Mouse (Mus musculus) embryo, embryonic 9.5 days (tissue): ENCODE results near the gene Slc16a12.

Experiments used
- DNase-seq: peaks from one replicate; pipeline ENCODE4 v3.0.0-alpha.2; 2017; ENCODE audit errors: extremely low spot score

The Slc16a12 gene

DNA sequence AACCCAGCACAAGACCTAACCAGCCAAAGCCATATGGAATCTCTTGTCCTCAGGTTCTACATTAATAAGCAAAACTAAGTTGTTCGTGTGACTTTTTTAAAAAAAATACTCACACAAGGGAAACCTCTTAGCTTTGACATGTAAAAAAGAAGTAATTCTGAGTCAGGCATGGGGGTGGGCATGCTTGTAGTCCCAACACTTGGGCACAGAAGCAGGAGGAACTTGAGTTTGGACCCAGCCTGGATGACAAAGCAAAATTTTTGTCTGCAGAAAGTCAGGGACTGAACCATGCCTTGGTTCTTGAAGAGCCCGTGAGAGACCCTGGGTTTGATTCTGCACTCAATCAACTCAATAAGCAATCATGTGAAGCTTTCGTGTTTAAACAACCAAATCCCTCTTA lies 17.6 kb downstream of the Slc16a12 start:
- DNase-seq, result no peak

DNA sequence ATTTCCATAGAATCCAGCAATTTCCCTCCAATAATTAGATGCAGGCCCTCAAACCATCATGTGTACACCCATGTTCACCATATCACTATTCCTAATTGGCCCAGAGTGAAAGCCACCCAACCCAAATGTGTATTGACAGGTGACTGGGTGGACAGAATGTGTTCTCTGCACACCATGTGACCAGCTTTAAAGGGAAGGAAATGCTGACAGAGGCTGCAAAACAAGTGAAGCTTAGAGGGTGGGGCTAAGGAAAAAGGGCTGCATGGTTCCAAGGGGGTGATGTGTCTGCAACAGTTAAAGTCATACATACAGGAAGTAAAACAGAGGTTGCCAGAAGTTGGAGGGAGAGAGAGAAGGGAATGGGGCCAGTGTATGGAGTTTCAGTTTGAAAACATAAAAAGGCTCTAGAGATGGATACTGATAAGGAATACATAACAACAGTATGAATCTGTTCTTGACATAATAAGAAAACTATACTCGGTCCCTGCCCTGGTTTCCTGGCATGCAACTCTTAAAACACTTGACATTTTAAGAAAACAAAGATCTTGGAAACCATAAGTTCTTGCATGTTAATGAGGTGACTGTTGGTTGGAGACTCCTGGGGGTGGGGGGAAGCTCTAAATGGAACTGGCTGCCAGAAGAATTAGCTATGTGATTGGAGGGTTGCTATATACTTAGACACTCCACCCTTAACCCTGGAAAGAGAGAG lies 20.7 kb downstream of the Slc16a12 start:
- DNase-seq, result no peak

DNA sequence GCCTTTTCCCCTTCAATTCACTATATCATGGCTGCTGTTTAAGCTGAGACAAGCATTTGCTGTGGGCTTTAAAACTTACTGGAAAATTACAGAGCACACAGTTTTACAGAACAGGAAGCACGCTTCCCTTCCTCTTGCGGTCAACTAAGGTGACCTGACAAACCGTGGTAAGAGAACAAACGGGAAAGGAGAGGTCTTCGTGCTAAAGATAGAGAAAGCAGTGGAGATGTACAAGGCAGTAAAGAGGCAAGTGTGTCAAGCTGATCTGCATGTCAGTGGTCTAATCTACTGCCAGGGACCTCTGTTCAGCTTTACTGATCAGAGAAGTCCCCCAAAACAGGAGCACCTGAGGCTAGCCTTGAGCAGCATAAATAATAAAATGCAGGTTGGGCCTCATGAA lies 21.7 kb downstream of the Slc16a12 start:
- DNase-seq, result no peak

DNA sequence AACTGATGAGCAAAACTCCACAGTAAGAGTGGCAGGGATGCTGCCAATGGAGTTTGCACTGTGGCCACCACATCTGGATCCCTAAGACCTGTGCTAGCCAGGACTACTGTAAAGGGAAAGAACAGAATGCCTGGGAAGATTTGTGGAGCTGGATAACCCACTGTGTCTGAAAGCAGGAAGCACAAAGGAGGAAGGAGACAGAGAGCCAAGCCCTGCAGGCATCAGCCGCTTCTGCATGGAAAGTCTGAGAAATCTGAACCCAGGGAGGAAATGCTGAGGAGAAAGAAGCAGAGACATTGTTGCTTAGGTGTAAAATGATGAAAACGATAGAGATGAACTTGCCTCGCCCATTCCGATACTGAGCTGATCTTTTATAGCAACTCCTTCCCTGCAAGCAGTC lies 22.5 kb downstream of the Slc16a12 start:
- no peak for DNase-seq

DNA sequence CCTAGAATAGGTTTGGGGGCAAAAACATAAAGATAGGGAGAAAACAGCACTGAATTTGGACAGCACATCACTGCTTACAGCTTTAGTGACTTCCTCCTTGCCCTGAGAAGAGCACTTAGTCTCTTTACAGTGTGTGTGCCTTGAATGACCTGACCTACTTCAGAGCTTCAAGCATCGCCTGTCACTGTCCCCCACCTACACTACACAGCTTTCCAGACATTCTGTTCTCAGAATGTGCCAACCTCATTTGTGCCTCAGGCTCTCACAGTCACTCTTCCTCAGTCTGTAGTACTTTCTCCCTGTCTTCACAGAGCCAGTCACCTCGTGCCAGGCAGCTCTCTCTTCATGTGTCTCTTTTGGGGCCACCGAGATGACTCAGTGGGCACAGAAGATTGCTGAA lies 24.5 kb downstream of the Slc16a12 start:
- DNase-seq, result no peak

DNA sequence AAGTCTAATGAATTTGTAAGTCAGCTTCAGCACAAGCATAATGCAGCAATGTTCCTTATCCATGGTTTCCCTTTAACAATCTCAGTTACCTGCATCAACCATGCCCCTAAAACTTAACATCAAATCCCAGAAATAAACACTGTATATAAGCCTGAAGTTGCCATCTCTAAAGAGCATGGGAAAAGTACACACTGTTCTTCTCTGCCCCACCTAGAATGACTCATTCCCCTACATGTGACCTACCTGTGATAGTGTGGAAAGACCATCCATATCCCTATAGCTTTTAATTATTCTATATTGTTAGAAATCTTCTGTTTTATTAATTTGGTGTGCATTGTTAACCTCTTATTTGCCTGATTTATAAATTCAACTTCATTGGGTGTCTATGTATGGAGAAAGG lies 27.0 kb downstream of the Slc16a12 start:
- no peak for DNase-seq

DNA sequence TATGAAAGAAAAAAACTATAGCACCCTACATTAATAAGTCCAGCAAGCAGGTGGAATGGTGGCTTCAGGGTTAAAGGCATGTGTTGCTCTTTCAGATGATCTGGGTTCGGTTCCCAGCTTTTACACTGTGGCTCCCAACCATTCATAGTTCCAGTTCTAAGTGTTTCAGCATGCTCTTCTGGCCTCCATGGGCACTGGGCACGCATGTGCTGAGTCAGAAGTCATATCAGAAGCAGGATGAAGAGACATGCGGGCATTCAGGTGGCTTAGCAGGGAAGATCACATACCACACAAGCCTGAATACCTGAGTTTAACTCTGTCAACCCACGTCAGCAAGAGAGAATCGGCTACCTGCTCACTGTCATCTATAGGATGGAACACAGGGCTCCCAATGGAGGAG lies 28.1 kb downstream of the Slc16a12 start:
- DNase-seq, result no peak

DNA sequence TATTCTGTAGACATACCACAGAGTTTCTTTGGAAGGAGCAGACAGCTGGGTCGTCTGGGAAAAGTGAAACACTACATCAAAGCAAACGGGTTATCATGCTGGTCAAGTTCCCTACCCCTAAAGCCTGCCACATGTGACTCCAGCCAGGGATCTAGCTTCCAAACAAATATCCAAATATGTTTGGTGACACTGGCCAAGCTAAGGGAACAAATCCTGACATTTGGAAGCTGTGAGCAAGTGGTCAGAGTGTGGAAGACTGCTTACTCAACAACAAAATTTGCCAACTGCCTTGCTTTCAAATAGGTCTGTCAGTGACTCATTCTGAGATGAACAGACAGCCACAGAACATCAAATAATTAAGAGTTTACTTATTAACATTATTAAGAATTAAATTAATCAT lies 28.6 kb downstream of the Slc16a12 start:
- DNase-seq, result no peak

DNA sequence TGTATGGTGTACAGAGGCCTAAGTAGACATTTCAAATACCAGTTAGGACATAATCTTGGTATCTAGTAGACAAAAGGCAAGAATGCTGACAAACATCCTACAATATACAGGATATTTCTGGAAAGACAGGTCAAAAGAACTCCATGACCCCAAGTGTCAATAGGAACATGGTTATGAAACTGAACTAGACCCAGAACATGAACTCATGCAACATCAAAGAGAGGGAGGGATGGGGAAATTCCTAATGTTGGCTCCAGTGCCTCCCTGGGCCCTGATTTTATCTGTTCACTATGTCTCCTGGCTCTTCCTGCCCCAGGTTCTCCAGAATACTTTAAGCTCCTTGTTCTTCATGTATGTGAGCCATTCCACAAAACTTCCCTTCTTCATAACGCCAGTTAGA lies 31.2 kb downstream of the Slc16a12 start:
- DNase-seq, result no peak

DNA sequence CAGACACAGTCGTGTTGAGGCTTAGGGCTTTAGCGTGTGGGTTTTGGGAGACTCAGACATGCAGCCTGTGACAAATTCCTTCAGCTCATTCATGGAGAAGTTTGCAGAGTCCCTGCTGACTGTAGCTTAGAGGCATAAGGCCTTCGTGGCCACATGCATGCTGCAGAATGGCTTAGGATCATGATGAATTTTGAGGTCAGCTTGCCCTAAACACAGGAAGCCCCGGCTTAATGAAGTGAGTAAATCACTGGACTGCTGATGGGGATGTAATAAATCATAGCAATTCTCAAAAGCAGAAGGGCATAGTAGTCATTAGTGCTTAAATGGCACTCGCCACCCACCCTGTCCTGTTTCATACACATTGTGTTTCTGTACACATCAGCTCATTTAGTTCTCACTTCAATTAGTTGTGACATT lies 32.8 kb downstream of the Slc16a12 start:
- DNase-seq, result no peak

DNA sequence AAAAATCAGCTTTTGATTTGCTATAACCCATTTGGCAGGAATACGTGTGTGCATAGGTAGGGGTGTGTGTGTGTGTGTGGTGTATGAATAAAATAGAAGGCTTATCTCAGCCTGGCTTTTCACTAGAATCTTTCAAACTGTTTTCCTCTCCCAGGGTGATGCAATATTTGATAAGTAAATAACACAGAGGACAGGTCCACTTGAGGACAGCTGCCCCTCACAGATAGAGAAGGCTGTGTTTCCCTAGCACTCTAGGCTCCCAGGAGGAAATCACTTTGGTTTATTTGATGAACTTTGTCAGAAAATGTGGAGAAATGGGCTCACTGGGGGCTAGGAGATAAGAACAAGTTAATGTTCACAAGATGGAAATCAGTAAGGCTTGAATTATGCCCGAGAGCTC lies 35.0 kb downstream of the Slc16a12 start:
- no peak for DNase-seq

DNA sequence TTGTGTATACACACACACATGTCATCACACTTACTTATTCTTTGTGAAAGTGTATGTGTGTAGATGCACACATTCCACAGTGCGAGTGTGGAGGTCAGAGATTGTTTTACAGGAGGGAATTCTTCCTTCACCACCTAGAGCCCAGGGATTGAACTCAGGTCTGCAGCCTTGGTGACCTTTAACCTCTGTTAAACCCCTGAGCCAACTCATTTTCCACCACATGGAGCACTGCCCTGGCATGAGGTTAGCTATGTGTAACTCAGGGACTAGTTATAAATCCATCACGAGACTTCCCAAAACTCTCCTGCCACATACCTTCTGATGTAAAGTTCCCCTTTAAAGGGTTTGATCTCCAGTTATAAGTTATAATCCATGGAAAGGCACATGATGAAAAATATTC lies 38.9 kb downstream of the Slc16a12 start:
- DNase-seq, result no peak

DNA sequence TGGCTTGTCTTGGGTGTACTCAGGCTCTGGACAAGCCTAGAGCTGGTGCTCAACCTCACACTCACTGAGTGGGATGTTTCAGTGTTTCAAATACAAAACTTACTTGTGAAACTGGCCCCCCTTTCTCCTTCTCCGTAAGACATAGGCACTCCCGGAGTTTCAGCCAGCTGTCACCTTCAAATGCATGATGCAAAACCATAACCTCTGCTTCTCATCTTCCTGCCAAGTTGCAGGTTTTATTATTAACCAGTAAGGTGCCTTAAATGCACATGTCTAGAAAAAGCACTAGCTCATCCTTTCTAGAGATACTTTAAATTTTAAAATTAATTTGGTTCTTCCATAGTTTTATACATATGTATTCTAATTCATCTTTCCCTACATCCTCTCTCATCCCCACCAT lies 39.5 kb downstream of the Slc16a12 start:
- no peak for DNase-seq

DNA sequence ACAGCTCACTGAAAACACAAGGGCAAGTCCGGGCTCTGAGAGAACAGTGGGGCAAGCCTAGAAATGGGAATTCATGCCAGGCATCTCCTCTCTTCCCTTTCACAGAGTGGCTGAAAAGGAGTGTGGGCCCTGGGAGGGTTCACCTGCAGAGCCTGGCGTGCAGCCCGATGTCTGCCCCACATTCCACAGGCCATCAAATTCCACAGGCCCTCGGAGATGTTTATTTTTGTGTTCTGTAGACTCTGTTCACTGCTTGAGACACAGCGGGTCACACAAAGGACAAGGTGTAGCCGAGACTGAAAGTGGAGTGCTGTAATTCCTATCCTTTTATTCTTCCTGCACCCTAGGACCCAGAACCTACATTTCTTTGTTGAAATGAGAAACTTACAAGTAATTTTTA lies 40.8 kb downstream of the Slc16a12 start:
- DNase-seq, result no peak

DNA sequence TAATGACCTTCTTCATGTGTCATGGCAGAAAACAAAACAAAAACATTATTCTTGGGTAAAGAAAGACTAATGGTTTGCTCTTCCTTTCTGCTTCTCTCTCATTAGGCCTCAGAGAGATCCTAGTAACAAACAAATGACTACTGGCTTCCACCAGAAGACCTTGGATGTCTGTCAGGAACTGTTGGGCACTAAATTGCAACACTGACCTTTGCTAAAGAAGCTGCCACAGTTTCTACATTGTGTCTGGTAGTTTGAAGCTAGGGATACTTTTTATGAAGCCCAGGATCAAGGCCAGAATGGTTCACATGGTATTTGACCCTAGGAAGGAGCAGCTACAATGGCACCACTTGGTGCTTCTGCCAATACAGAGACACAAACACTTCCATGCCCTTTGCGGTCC lies 41.9 kb downstream of the Slc16a12 start:
- DNase-seq, result no peak

DNA sequence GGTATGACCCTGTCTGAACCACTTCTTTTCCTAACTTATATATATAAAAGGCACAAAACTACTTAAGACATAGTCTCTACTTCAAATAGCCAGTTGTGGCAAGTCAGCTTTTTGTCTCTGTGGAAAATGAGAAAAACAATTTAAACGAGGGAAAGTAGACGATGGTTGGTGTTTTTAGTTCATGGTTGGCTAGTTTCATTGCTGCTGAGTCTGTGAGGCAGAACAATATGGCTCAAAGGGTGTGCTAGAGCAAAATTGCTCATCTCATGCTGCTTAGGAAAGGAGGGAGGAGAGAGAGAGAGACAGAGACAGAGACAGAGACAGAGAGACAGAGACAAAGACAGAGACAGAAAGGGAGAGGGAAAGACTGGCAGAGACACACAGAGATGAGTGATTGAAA lies 47.8 kb downstream of the Slc16a12 start:
- DNase-seq, result no peak

DNA sequence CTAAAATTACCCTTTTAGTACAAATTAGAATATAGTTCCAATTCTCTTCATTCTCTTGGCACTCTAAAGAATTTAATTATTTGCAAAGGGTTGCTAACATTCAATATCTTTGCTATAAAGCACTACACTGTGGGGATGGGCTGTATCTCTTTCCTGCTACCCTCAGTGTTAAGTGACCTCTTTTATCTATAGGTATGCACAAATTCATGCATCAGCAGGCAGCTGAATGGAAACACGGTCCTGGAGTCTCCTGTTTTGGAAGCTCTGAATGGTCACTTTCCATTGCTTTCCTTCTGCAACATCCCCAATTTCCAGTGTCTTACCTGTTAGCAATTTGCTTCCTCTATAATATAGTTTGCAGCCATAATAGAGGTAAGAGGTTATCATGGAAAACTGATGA lies 48.2 kb downstream of the Slc16a12 start:
- no peak for DNase-seq

DNA sequence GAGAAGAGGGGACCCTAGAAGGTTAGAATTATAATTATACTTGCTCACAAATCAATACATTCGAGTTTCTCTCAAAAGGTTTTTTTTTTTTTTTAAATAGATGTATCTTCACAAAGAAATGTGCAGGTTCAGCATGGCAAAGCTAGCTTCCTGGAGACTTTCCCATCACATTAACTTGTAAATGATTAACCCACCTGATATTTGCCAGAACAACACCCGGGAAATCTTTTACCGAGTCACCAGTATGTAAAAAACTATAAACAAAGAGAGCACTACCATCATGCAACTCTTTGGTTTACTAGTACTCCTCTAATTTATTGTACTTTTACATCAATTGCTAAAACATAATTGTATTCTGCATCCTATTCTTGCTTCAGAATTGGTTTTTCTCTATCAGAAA lies 48.7 kb downstream of the Slc16a12 start:
- DNase-seq, result no peak

DNA sequence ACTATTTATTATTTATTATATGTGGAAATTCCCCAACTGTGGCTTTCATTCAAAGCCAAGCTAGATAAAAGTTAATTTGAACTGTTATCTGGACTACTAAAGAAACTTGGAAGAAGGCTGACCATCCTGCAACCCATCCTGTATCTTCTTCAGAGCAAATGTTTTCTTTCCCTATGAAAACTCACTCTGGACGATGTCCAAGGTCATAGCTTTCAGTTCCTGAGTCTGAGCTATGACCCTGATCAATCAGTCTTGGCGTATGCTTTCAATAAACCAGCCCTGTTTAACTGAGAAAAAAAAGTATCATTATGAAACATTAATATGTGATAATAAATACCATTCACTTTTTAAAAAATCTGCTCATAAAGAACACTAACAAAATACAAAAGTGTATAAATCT lies 49.6 kb downstream of the Slc16a12 start:
- no peak for DNase-seq

DNA sequence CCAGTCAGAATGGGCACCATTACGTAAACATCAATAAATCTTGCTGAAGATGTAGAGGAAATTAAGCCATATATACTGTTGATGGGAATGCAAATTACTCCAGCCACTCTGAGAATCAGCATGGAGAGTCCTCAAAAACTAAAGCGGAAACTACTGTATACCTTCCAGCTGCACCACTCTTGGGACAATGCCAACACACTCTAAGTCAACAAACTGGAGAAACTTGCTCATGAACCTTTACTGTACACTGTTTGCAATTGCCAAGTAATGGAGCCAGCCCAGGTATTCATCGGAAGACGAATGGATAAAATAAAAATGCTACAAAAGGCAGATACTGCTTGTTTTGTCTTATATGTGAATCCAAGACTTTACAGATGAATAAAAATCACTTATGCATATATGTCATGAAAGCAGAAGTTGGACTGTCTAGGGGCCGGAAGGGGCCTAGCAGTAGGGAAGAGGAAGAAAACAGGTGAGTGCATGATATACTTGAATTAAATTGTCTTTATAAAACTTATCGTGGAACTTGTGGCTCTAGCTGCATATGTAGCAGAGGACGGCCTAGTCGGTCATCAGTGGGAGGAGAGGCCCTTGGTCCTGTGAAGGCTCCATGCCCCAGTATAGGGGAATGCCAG lies 50.6 kb downstream of the Slc16a12 start:
- no peak for DNase-seq

DNA sequence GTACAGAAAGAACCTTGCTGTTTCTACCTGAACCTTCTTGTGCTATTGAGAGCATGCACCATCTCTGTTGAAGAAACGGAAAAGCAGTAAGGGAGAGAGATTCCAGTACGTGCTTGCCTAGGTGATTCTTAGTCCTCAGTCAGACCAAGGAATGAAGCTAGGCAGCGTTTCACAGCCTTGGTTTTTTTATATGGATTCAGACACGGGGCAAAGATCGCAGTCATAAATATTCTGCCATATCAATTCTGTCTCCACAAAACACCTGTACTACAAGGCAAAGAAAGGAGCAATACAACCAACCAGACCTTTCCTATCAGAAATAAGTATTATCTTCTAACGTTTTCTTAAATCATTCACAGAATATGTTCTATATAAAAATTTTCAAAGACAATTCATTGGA lies 55.7 kb downstream of the Slc16a12 start:
- DNase-seq, result no peak

DNA sequence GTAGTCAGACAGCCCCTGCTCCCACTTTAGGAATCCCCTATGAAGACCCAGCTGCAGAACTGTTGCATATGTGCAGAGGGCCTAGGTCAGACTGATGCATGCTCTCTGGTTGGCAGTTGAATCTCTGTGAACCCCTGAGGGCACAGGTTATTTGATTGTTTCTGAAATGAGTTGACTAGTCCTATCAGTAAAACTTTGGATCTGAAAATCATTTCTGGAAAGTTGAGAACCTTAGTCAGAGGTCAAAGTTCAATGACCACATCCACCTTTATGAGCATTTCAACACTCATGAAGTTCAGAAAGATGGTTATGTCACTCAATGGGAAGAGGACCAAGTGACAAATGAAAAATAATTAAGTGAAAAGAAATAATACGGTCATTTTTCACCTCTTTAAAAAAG lies 61.6 kb downstream of the Slc16a12 start:
- DNase-seq, result no peak

DNA sequence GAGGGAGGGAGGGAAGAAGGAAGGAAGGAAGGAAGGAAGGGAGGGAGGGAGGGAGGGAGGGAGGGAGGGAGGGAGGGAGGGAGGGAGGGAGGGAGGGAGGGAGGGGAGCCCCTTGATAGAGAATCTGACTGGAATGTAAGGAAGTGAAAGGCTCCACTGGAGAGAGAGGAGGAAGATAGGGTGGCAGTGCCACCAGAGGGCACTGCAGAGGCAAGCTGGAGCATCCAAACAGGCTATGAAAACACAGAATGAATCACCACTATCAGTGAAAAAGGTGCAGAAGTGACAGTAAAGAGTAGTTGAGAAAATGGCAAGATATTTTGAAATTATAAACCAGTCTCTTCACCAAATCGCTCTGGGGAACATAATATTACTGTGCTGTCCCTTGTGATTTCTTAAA lies 62.2 kb downstream of the Slc16a12 start:
- peak; percentile 15 for DNase-seq

DNA sequence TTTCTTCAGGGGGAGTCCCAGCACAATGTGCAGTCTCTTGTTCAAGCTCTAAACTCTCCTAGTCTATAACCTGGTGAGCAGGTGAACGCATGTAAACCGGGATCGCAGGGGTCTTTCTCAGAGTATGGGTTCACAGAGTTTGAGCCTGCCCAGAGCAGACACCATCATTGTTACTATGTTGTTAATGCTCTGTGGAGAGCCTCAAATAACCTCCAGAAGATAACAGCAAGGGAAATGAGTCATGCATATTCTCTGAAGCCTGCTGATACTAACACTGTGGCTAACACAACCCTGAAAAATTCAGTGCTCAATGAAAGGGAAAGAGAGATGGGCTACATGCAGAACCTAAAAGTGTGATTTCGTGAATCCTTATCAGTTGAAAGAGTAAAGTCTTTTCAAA lies 68.7 kb downstream of the Slc16a12 start:
- no peak for DNase-seq
